Mouse (Mus musculus) MEL (cell line): ENCODE data around the gene Serpinf1.

Experiments used
- CTCF ChIP-seq, 3 experiments: IDR thresholded peaks in 2 of 3; conservative IDR thresholded peaks in 1 of 3; 2 replicates each; pipeline ENCODE4 v1.5.1; 2011 to 2012; ENCODE audit warnings: low read length in 3 of 3, low read depth in 2 of 3, mild to moderate bottlenecking in 2 of 3, improper control_type of control experiment in 1 of 3, inconsistent platforms in 1 of 3, mixed read lengths in 1 of 3, moderate library complexity in 1 of 3; ENCODE audit not compliant: control insufficient read depth in 1 of 3, insufficient read depth in 1 of 3, poor library complexity in 1 of 3, severe bottlenecking in 1 of 3
- POLR2A ChIP-seq, 2 experiments: IDR thresholded peaks; 2 replicates each; pipeline ENCODE4 v1.6.1; 2011 to 2012; ENCODE audit warnings: low read length in 2 of 2, mild to moderate bottlenecking in 2 of 2, control low read depth in 1 of 2, improper control_type of control experiment in 1 of 2, low read depth in 1 of 2, moderate library complexity in 1 of 2; ENCODE audit not compliant: control insufficient read depth in 1 of 2, insufficient read depth in 1 of 2, poor library complexity in 1 of 2

DNA sequence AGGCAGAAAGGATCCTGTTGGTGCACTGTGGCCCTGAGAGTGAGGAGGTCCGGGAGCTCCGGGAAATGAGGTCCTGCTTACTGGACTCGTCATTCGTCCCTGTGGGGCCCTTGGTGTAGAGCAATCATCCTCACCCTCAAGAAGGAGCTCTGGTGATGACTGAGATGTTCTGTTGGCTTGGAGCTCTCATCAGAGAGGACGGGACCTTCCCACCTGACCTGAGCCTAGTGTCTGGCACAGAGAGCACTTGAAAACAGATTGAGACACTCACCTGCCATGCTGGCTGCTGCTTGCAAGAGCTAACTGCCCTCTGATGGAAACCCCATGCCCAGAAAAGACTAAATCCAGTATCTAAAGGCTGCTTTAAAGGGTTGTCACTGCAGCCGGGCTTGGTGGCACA, 17.7 kb downstream of the Serpinf1 start:
- TF ChIP-seq POLR2A (IDR thresholded peaks at IDR 0.05; ENCODE audit: control insufficient read depth in 1 of 2, insufficient read depth in 1 of 2, low read depth in 1 of 2, low read length in 2 of 2, poor library complexity in 1 of 2) (no peak), CTCF (IDR thresholded peaks at IDR 0.05 in 2 of 3, conservative IDR thresholded peaks at IDR 0.05 in 1 of 3; ENCODE audit: control insufficient read depth in 1 of 3, insufficient read depth in 1 of 3, low read depth in 2 of 3, low read length in 3 of 3, poor library complexity in 1 of 3, severe bottlenecking in 1 of 3) (no peak)
